Mouse (Mus musculus) limb, embryonic 14.5 days (tissue): ENCODE measurements around the gene Apof. TPM values are rescaled to one million over a fixed set of nuclear protein-coding genes. Genes with fewer than 3 reads are reported as not detected.

ENCODE experiments used
- ATAC-seq: fragments of 200-750 bp; cut with Nextera tagmentation; 2 replicates; pipeline ENCODE4 v1.8.0; 2017; ENCODE audit warnings: low read depth, moderate number of reproducible peaks, moderate TSS enrichment; ENCODE audit not compliant: low FRiP score
- DNase-seq: peaks from one replicate; pipeline ENCODE4 v3.0.0-alpha.2; 2015; ENCODE audit warnings: low spot score
- H3K27ac ChIP-seq: fragments of 300-500 bp; sonication (generic); replicated peaks from 2 replicates; pipeline ENCODE4 v1.5.1; 2014; ENCODE audit warnings: low read depth, mild to moderate bottlenecking, low read length, moderate library complexity, mixed read lengths
- H3K27me3 ChIP-seq: fragments of 300-500 bp; sonication (generic); 2 replicates; pipeline ENCODE4 v1.6.1; 2014; ENCODE audit warnings: low read length, mixed read lengths; ENCODE audit not compliant: control insufficient read depth, insufficient read depth
- H3K36me3 ChIP-seq: fragments of 300-500 bp; sonication (generic); 2 replicates; pipeline ENCODE4 v1.6.1; 2014; ENCODE audit warnings: mild to moderate bottlenecking, low read length, moderate library complexity, mixed read lengths; ENCODE audit not compliant: control insufficient read depth, insufficient read depth
- H3K4me1 ChIP-seq: fragments of 300-500 bp; sonication (generic); 2 replicates; pipeline ENCODE4 v1.6.1; 2014; ENCODE audit warnings: antibody characterized with exemption, low read length, mixed read lengths; ENCODE audit not compliant: control insufficient read depth, insufficient read depth
- H3K4me2 ChIP-seq: fragments of 300-500 bp; sonication (generic); replicated peaks from 2 replicates; pipeline ENCODE4 v1.6.1; 2014; ENCODE audit warnings: low read depth, mild to moderate bottlenecking, low read length, moderate library complexity; ENCODE audit not compliant: severe bottlenecking
- H3K4me3 ChIP-seq: fragments of 300-500 bp; sonication (generic); replicated peaks from 2 replicates; pipeline ENCODE4 v1.5.1; 2014; ENCODE audit warnings: low read length
- H3K9ac ChIP-seq: fragments of 300-500 bp; sonication (generic); 2 replicates; pipeline ENCODE4 v1.6.1; 2014; ENCODE audit warnings: mild to moderate bottlenecking, low read depth, low read length, moderate library complexity; ENCODE audit not compliant: severe bottlenecking
- H3K9me3 ChIP-seq: fragments of 300-500 bp; sonication (generic); 2 replicates; pipeline ENCODE4 v1.6.1; 2016; ENCODE audit warnings: low read length; ENCODE audit not compliant: control insufficient read depth
- POLR2A ChIP-seq: fragments of 200-500 bp; IDR thresholded peaks from 2 replicates; pipeline ENCODE4 v1.8.0; 2012; ENCODE audit warnings: inconsistent platforms, mild to moderate bottlenecking, moderate library complexity, borderline replicate concordance; ENCODE audit not compliant: insufficient read depth, insufficient read length; ENCODE audit errors: extremely low read depth
- WGBS: fragments of 180-500 bp; shearing (Covaris S2); extraction: QIAGEN DNeasy Blood & Tissue Kit; methylation state at CpG from one replicate; pipeline ENCODE4 v1.1.7; 2014; 5-methylcytosine and 5-hydroxymethylcytosine counted together
- polyA plus RNA-seq, 2 experiments: library from polyadenylated mRNA; depleted of rRNA in 1 of 2; stranded (reverse) in 1 of 2; unstranded in 1 of 2; fragments of >200 nt; fragmentation: Nextera tagmentation in 1 of 2; extraction: Ambion mirVana in 1 of 2; gene quantifications; 2 replicates each; pipeline versions ENCODE4 v1.2.1 to v1.2.3; 2012 to 2014

The Apof gene
- polyA plus RNA-seq, 2 experiments = 0.20 TPM; not detected in 1

GRCm38 (mm10) chr10:128310902-128311301 lies 42.4 kb downstream of the Apof start:
- H3K4me1 ChIP-seq = peaks cover 5% of the 10 kb centered on the region; the same call in 1 of the 2 replicates
- DNase-seq (no peak), ATAC-seq (no peak)
- no peak for TF ChIP-seq POLR2A
- 82% methylated on average over 4 of the region's 4 CpGs for WGBS
- no peaks in the 10 kb centered on the region for H3K9me3 ChIP-seq
- no peaks in the 10 kb centered on the region for H3K27me3 ChIP-seq
- no peak overlapping the region for H3K27ac ChIP-seq
- no peak overlapping the region for H3K4me3 ChIP-seq
- H3K4me2 ChIP-seq = no peak overlapping the region
- H3K36me3 ChIP-seq = peaks cover 64% of the 10 kb centered on the region
- H3K9ac ChIP-seq = no peak overlapping the region

GRCm38 (mm10) chr10:128315578-128315977 lies 47.1 kb downstream of the Apof start:
- WGBS = 96% methylated on average over 8 of the region's 8 CpGs
- no peak for ATAC-seq
- H3K27me3 ChIP-seq = no peaks in the 10 kb centered on the region
- H3K4me2 ChIP-seq = no peak overlapping the region
- no peaks in the 10 kb centered on the region for H3K4me1 ChIP-seq
- no peak overlapping the region for H3K27ac ChIP-seq
- no peak overlapping the region for H3K4me3 ChIP-seq
- DNase-seq = no peak
- no peak overlapping the region for H3K9ac ChIP-seq
- H3K9me3 ChIP-seq = no peaks in the 10 kb centered on the region
- TF ChIP-seq POLR2A = no peak
- H3K36me3 ChIP-seq = peaks cover 86% of the 10 kb centered on the region

Other genes starting within 250 kb of the Apof start
- gene Naca, start 233.1 kb upstream of the Apof start, polyA plus RNA-seq (2012; rRNA removed) = 362 and 554 TPM in 2 replicates
- 844 and 893 TPM in 2 replicates for gene Naca, start 233.1 kb upstream of the Apof start, polyA plus RNA-seq (2014; fragmentation: Nextera tagmentation; extraction: Ambion mirVana)
- gene Ptges3, start 209.7 kb upstream of the Apof start, polyA plus RNA-seq (2012; rRNA removed) = 78.0 and 93.0 TPM in 2 replicates
- gene Ptges3, start 209.7 kb upstream of the Apof start, polyA plus RNA-seq (2014; fragmentation: Nextera tagmentation; extraction: Ambion mirVana) = 450 and 461 TPM in 2 replicates
- gene Atp5b, start 185.4 kb upstream of the Apof start, polyA plus RNA-seq (2012; rRNA removed) = 1,269 and 2,071 TPM in 2 replicates
- 1,908 and 2,011 TPM in 2 replicates for gene Atp5b, start 185.4 kb upstream of the Apof start, polyA plus RNA-seq (2014; fragmentation: Nextera tagmentation; extraction: Ambion mirVana)
- 28.3 and 31.1 TPM in 2 replicates for gene Baz2a, start 177.1 kb upstream of the Apof start, polyA plus RNA-seq (2012; rRNA removed)
- gene Baz2a, start 177.1 kb upstream of the Apof start, polyA plus RNA-seq (2014; fragmentation: Nextera tagmentation; extraction: Ambion mirVana) = 17.5 and 18.2 TPM in 2 replicates
- 113 and 117 TPM in 2 replicates for gene Rbms2, start 88.4 kb upstream of the Apof start, polyA plus RNA-seq (2012; rRNA removed)
- gene Rbms2, start 88.4 kb upstream of the Apof start, polyA plus RNA-seq (2014; fragmentation: Nextera tagmentation; extraction: Ambion mirVana) = 33.8 and 35.9 TPM in 2 replicates
- 4.8 and 5.8 TPM in 2 replicates for gene Gls2, start 74.2 kb upstream of the Apof start, polyA plus RNA-seq (2012; rRNA removed)
- 2.0 and 2.5 TPM in 2 replicates for gene Gls2, start 74.2 kb upstream of the Apof start, polyA plus RNA-seq (2014; fragmentation: Nextera tagmentation; extraction: Ambion mirVana)
- 22.3 and 27.4 TPM in 2 replicates for gene Spryd4, start 56.9 kb upstream of the Apof start, polyA plus RNA-seq (2012; rRNA removed)
- gene Spryd4, start 56.9 kb upstream of the Apof start, polyA plus RNA-seq (2014; fragmentation: Nextera tagmentation; extraction: Ambion mirVana) = 36.9 and 38.7 TPM in 2 replicates
- gene Mip, start 42.8 kb upstream of the Apof start, polyA plus RNA-seq (2012; rRNA removed) = 0.88 and 1.7 TPM in 2 replicates
- 0.17 and 0.37 TPM in 2 replicates for gene Mip, start 42.8 kb upstream of the Apof start, polyA plus RNA-seq (2014; fragmentation: Nextera tagmentation; extraction: Ambion mirVana)
- gene Timeless, start 36.6 kb upstream of the Apof start, polyA plus RNA-seq (2012; rRNA removed) = 31.7 and 32.4 TPM in 2 replicates
- 48.6 and 54.7 TPM in 2 replicates for gene Timeless, start 36.6 kb upstream of the Apof start, polyA plus RNA-seq (2014; fragmentation: Nextera tagmentation; extraction: Ambion mirVana)
- gene Apon, start 14.6 kb upstream of the Apof start, polyA plus RNA-seq (2012; rRNA removed) = 0.58 and 0.72 TPM in 2 replicates
- 0.30 and 0.57 TPM in 2 replicates for gene Apon, start 14.6 kb upstream of the Apof start, polyA plus RNA-seq (2014; fragmentation: Nextera tagmentation; extraction: Ambion mirVana)
- 20.5 and 22.1 TPM in 2 replicates for gene Stat2, start 1.9 kb downstream of the Apof start, polyA plus RNA-seq (2012; rRNA removed)
- gene Stat2, start 1.9 kb downstream of the Apof start, polyA plus RNA-seq (2014; fragmentation: Nextera tagmentation; extraction: Ambion mirVana) = 12.9 and 13.2 TPM in 2 replicates
- 0.18 and 0.31 TPM in 2 replicates for gene Il23a, start 30.1 kb downstream of the Apof start, polyA plus RNA-seq (2012; rRNA removed)
- gene Il23a, start 30.1 kb downstream of the Apof start, polyA plus RNA-seq (2014; fragmentation: Nextera tagmentation; extraction: Ambion mirVana) = 0.28 TPM in 1 of 2 replicates, not detected in the other
- 49.7 and 58.0 TPM in 2 replicates for gene Pan2, start 34.7 kb downstream of the Apof start, polyA plus RNA-seq (2012; rRNA removed)
- 26.6 and 31.1 TPM in 2 replicates for gene Pan2, start 34.7 kb downstream of the Apof start, polyA plus RNA-seq (2014; fragmentation: Nextera tagmentation; extraction: Ambion mirVana)
- 129 and 169 TPM in 2 replicates for gene Cnpy2, start 53.8 kb downstream of the Apof start, polyA plus RNA-seq (2012; rRNA removed)
- 378 and 387 TPM in 2 replicates for gene Cnpy2, start 53.8 kb downstream of the Apof start, polyA plus RNA-seq (2014; fragmentation: Nextera tagmentation; extraction: Ambion mirVana)
- 131 and 149 TPM in 2 replicates for gene Cs, start 69.1 kb downstream of the Apof start, polyA plus RNA-seq (2012; rRNA removed)
- gene Cs, start 69.1 kb downstream of the Apof start, polyA plus RNA-seq (2014; fragmentation: Nextera tagmentation; extraction: Ambion mirVana) = 173 and 174 TPM in 2 replicates
- 38.9 and 43.5 TPM in 2 replicates for gene Coq10a, start 100.3 kb downstream of the Apof start, polyA plus RNA-seq (2012; rRNA removed)
- gene Coq10a, start 100.3 kb downstream of the Apof start, polyA plus RNA-seq (2014; fragmentation: Nextera tagmentation; extraction: Ambion mirVana) = 19.4 and 21.5 TPM in 2 replicates
- gene Ankrd52, start 108.4 kb downstream of the Apof start, polyA plus RNA-seq (2012; rRNA removed) = 50.7 and 59.8 TPM in 2 replicates
- 11.3 and 11.9 TPM in 2 replicates for gene Ankrd52, start 108.4 kb downstream of the Apof start, polyA plus RNA-seq (2014; fragmentation: Nextera tagmentation; extraction: Ambion mirVana)
- gene Slc39a5, start 132.6 kb downstream of the Apof start, polyA plus RNA-seq (2012; rRNA removed) = 0.39 and 0.55 TPM in 2 replicates
- gene Slc39a5, start 132.6 kb downstream of the Apof start, polyA plus RNA-seq (2014; fragmentation: Nextera tagmentation; extraction: Ambion mirVana) = 0.14 TPM in 1 of 2 replicates, not detected in the other
- gene Nabp2, start 142.8 kb downstream of the Apof start, polyA plus RNA-seq (2012; rRNA removed) = 38.9 and 42.3 TPM in 2 replicates
- 68.6 and 71.9 TPM in 2 replicates for gene Nabp2, start 142.8 kb downstream of the Apof start, polyA plus RNA-seq (2014; fragmentation: Nextera tagmentation; extraction: Ambion mirVana)
- gene Rnf41, start 143.0 kb downstream of the Apof start, polyA plus RNA-seq (2012; rRNA removed) = 37.0 and 38.1 TPM in 2 replicates
- gene Rnf41, start 143.0 kb downstream of the Apof start, polyA plus RNA-seq (2014; fragmentation: Nextera tagmentation; extraction: Ambion mirVana) = 35.7 and 36.1 TPM in 2 replicates
- gene Smarcc2, start 190.6 kb downstream of the Apof start, polyA plus RNA-seq (2012; rRNA removed) = 216 and 219 TPM in 2 replicates
- 98.0 and 110 TPM in 2 replicates for gene Smarcc2, start 190.6 kb downstream of the Apof start, polyA plus RNA-seq (2014; fragmentation: Nextera tagmentation; extraction: Ambion mirVana)
- 1,142 and 1,623 TPM in 2 replicates for gene Myl6, start 225.5 kb downstream of the Apof start, polyA plus RNA-seq (2012; rRNA removed)
- gene Myl6, start 225.5 kb downstream of the Apof start, polyA plus RNA-seq (2014; fragmentation: Nextera tagmentation; extraction: Ambion mirVana) = 1,081 and 1,105 TPM in 2 replicates
- 54.9 and 56.7 TPM in 2 replicates for gene Myl6b, start 230.0 kb downstream of the Apof start, polyA plus RNA-seq (2012; rRNA removed)
- 6.1 and 6.6 TPM in 2 replicates for gene Myl6b, start 230.0 kb downstream of the Apof start, polyA plus RNA-seq (2014; fragmentation: Nextera tagmentation; extraction: Ambion mirVana)